Mouse (Mus musculus): ENCODE data around the gene Magi1.

Gene Magi1

GRCm38 (mm10) chr6:94162918-94163317 is 120.8 kb downstream of the Magi1 start:
- DNase-seq (ENCODE audit: low read depth, low spot score) = no peak

- no peak for DNase-seq (ENCODE audit: low read depth, low spot score)
Observed at GRCm38 (mm10) chr6:94159256-94159655, 124.5 kb downstream of the Magi1 start.

- no peak for DNase-seq (ENCODE audit: low read depth, low spot score)
Observed at GRCm38 (mm10) chr6:94158119-94158848, 125.4 kb downstream of the Magi1 start.

- no peak for DNase-seq (ENCODE audit: low read depth, low spot score)
Observed at GRCm38 (mm10) chr6:94155996-94156395, 127.7 kb downstream of the Magi1 start.

DNA sequence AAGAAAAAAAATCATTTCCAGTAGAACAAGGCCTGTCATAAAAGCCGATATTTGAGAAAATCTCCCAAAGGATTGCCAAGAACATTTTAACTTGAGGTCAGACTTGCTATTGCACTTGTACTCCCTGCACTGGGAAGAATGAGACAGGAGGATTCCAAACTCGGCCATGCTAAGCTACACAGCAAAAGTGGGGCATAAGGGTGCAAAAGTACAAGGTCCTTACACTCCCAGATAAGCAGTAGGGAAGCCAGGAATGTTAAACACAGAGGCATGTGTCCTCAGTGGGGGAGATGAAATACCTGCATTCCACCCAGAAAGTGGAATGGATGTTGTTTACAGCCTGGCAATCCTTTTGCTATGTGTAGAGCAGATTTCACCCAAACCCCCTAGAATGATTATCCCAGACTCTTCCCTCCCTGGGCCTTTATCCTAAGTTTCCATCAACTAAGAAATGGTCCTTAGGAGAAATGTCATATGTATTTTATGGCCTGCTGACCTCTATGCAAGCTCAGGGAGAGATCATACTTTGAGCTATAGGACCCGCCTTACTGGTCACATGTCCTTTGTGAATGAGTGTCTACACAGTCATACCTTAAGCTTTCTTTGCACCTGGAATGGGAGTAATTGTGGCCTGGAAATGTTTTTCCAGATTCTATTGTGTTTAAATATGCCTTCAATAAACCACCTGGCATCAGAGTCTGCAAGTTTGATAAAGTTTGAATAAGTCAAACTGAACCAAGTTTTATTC is 128.7 kb downstream of the Magi1 start:
- no peak for DNase-seq (ENCODE audit: low read depth, low spot score)

- DNase-seq (ENCODE audit: low read depth, low spot score) = no peak
Observed at GRCm38 (mm10) chr6:94152881-94153280, 130.8 kb downstream of the Magi1 start.

DNA sequence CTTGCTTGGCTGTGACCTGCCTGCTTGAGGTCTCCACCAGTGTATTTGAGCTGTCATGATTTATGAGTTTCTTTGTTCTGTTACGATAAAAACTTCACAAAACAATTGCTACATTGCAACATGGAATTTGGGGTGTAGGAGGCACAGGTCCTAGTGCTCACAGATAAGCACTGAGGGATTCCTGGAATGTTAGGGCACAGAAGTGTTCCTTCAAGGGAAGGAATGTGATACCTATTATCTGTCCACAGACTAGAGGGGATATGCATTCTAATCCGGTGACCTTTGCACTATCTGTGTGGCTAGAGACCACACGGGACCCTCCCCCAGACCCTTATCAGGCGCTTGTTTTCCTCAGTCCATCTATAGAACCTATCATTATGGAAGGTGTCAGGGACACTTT is 132.8 kb downstream of the Magi1 start:
- DNase-seq (ENCODE audit: low read depth, low spot score) = no peak

DNA sequence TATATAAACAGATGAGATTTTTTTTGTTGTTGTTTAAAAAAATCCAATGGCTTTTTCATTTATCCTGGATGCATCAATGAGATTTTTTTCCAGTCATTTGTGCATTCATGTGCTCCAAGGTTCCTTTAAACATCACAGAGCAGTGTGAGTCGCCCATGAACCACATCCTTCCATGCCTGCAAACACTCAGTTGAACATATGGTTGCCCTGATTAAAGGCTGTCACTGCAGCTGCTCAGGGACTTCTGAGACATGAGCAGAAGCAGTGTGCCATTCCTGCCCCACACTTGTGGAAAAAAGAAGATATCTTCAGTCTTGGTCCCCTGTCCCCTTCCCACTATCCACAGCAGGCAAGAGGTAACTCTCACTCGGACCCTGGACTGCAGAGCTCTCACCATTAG is 133.9 kb downstream of the Magi1 start:
- DNase-seq (ENCODE audit: low read depth, low spot score) = no peak

- no peak for DNase-seq (ENCODE audit: low read depth, low spot score)
Observed at GRCm38 (mm10) chr6:94146206-94146493, 137.6 kb downstream of the Magi1 start.

- no peak for DNase-seq (ENCODE audit: low read depth, low spot score)
Observed at GRCm38 (mm10) chr6:94145430-94146205, 138.1 kb downstream of the Magi1 start.

DNA sequence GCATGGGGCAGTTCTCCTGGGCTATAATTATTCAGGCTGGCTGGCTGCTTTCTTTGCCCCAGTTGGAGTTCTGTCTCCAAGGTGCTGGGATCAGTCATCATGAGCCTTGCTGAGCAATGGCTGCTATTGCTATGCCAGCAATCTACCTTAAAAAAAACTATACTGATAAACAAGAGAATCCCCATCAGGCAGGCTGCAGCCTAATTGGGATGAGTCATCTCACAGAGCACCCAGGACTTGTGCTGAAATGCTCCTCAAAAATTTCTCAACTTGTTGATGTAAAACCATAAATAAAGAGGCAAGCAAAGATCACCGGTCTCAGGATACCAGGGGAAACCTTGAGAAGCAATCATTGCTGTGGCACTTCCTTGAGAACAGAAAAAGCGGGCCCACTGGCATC is 141.2 kb downstream of the Magi1 start:
- no peak for DNase-seq (ENCODE audit: low read depth, low spot score)

DNA sequence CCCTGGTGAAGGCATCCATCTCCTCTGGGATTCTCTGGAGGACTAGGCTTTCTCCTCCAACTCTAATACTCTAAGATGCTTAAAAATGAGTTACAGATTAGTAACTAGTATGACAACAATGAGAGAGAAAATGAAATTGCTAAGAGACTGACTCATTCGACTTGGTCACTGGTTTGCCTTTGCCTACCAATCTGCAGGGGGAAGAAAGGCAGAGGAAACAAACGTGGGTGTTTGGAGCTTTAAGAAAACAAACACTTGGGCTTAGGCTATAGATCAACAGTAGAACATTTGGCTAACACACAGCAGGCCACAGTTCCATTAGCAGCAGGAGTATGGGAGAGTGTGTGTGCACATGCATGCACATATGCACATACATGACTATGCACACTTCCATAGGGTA is 142.2 kb downstream of the Magi1 start:
- no peak for DNase-seq (ENCODE audit: low read depth, low spot score)

DNA sequence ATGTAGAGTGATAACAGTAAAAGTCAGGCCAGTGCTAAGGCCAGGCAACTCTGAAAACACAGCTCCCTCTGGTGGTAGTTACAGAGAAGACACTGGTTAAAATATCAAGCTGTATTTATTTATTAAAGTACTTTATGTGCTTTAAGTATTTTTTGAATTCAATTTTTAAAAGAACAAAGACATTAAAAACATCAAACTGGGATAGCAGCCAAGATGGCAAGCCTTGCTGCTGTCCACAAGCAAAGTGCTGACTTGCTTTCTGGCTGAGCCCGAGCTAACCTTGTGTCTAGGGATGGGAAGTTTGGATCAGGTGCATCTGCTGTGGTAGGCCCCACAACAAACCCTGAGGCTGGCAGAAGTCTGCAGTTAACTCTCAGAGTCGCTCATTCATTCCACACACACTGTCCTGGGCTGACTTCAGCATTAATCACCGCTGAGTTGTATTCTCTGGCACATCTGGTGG is 143.7 kb downstream of the Magi1 start:
- no peak for DNase-seq (ENCODE audit: low read depth, low spot score)

- DNase-seq (ENCODE audit: low read depth, low spot score) = no peak
Observed at GRCm38 (mm10) chr6:94136693-94137092, 147.0 kb downstream of the Magi1 start.

DNA sequence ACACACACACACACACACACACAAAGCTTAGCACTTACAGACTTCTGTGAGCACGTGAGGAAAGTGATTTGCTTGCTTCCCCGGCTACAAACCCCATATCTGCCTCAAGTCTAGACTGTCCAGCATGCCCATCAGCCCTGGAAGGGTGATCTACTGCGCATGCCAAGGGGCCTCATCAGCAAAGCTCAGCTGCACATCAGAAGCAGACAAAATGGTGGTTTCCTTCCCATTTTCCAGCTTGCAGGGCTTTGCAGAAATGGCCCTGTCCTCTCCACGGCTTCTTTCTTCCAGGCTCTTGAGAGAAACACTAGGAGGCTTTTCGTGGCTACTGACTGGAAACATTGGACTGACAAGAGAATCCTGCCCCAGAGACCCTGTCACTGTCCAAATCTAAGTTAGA is 149.6 kb downstream of the Magi1 start:
- DNase-seq (ENCODE audit: low read depth, low spot score) = no peak

DNA sequence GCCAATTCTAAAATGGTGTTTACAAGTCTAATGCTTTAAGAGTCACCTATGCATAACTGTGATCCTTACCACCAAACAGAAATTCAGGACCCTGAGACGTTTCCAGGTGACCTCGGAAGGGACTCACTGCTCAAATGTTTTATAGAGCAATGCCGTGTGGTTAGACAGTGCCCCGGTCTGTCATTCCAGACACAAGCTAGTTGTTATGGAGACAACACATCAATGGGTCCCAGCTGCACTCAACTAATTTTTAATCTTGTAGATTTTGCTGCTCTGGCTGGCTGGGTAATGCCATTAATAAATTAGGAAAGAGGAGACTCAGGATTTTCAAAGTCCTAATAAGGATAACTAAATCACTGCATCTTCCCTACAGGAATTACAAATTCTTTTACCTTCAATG is 151.7 kb downstream of the Magi1 start:
- DNase-seq (ENCODE audit: low read depth, low spot score) = no peak

- DNase-seq (ENCODE audit: low read depth, low spot score) = no peak
Observed at GRCm38 (mm10) chr6:94130389-94130788, 153.3 kb downstream of the Magi1 start.

DNA sequence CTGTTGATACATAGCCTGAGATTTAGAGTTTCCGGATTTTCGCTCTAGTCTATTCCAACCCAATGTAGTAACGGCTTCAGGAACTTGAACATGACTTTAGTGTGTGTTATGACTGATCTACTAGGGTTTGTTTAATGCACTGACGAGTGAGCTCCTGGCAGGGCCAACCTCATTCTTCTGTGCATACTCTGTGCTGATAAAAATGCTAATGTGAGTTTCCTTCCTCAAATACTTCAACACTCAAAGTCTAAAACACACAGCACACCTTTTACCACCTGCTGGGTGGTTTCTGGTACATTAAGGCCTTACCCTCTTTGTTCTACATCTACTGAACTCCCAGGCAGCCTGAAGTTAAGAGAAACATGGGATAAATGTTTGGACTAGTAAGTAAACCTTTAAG is 157.0 kb downstream of the Magi1 start:
- no peak for DNase-seq (ENCODE audit: low read depth, low spot score)

- DNase-seq (ENCODE audit: low read depth, low spot score) = no peak
Observed at GRCm38 (mm10) chr6:94125144-94125543, 158.6 kb downstream of the Magi1 start.

- DNase-seq (ENCODE audit: low read depth, low spot score) = no peak
Observed at GRCm38 (mm10) chr6:94124279-94124678, 159.4 kb downstream of the Magi1 start.

DNA sequence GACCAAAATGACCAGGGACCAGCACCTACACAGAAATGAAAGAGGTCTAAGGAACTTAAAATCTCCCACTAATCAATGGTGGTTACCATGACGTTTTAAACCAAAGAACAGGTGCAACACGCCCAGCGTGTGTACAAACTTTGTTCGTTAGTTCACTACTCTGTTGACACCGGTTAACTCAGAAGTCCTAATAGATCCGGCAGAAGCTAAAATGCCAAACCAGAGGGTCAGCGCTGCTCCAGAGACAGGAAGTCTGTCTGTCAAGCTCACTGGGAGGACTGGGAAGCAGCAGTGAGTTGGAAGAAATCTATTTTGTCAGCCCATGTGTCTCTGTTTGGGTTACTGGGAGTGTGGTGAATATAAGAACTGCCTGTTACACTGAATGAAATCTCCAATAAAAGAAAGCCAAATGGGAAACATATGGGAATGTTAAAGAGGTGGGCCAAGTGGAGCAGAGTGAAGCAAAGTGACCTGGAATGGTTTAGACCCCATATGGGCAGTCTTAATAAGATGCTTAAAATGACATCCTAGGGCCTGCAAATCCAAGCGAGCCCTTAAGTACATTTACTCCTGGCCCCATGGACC is 161.1 kb downstream of the Magi1 start:
- no peak for DNase-seq (ENCODE audit: low read depth, low spot score)

DNA sequence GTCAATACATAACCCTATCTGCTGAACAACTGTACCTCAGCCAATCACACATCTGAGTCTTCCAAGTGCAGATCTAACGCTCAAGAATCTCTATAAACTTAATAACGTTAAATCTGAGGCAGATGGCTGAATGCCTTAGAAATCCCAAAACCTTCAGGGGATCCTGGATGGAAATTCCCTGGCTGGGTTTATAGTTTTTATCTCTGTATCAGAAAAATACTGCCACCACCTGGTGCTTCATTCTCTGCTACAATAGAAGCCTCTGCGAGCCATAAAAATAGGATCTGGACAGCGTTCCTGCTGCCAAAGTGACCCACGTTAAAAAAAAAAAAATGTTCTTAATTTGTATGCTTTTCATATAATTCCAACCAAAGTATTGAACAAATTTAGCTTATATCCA is 162.2 kb downstream of the Magi1 start:
- DNase-seq (ENCODE audit: low read depth, low spot score) = no peak
